In genomic region chr17:5614771-5615318, GRCm38 (mm10) we compare ENCODE assay signal across 9 mouse cellular contexts.
A peak's percentile ranks its signal among the peaks of the same experiment; 100 is the strongest.
DNase-seq lines count a peak whose midpoint lies in the region; ATAC-seq and TF ChIP-seq lines count a peak whose summit lies in the region.
"Had no signal": no experiment of that assay in that cellular context is flagged by ENCODE, and none has a peak within 500 bp of the region (broad histone marks: within the 10 kb centered on the region; RNA-seq: fewer than 3 reads in every experiment).

No protein-coding gene starts in this region.

- no peaks in the 10 kb centered on the region for H3K36me3 ChIP-seq in lung, embryonic 14.5 days (ENCODE audit: insufficient read depth)
- H3K36me3 ChIP-seq in forebrain, embryonic 10.5 days (replicated peaks) = no peaks in the 10 kb centered on the region

- TF ChIP-seq POLR2A in bone marrow macrophage, adult 2 months (IDR thresholded peaks at IDR 0.05; ENCODE audit: borderline replicate concordance, low read depth, low read length) = no peak

- H3K27me3 ChIP-seq in lung, embryonic 14.5 days (ENCODE audit: insufficient read depth, low read length) = no peaks in the 10 kb centered on the region
- no peaks in the 10 kb centered on the region for H3K27me3 ChIP-seq in forebrain, embryonic 10.5 days (ENCODE audit: poor library complexity, severe bottlenecking)

- H3K4me2 ChIP-seq in lung, embryonic 14.5 days = 0 out of 2 replicates have a peak overlapping the region, but pooled peaks have one; percentile 7

- TF ChIP-seq CTCF in bone marrow macrophage, adult 2 months (IDR thresholded peaks at IDR 0.05; ENCODE audit: low read depth, low read length) = no peak
- no peak for TF ChIP-seq CTCF in lung, embryonic 14.5 days (IDR thresholded peaks at IDR 0.05; ENCODE audit: low read depth)

- H3K9ac ChIP-seq in lung, embryonic 14.5 days = no peak overlapping the region

- H3K4me1 ChIP-seq in bone marrow macrophage, adult 2 months (ENCODE audit: control insufficient read depth, insufficient read depth, low read length) = peaks cover 26% of the 10 kb centered on the region
- H3K4me1 ChIP-seq in lung, embryonic 14.5 days (ENCODE audit: insufficient read depth) = 0 out of 2 replicates have a peak, but pooled peaks cover 10% of the 10 kb centered on the region
- 0 out of 2 replicates have a peak, but pooled peaks cover 4% of the 10 kb centered on the region for H3K4me1 ChIP-seq in forebrain, embryonic 10.5 days

- H3K27ac ChIP-seq in bone marrow macrophage, adult 2 months (ENCODE audit: insufficient read depth, low read depth, low read length) = peak overlapping the region; percentile 66
- no peak overlapping the region for H3K27ac ChIP-seq in lung, embryonic 14.5 days (ENCODE audit: low read depth)
- H3K27ac ChIP-seq in forebrain, embryonic 10.5 days = no peak overlapping the region

- 45% methylated on average over 9 of the region's 9 CpGs for WGBS in lung, embryonic 14.5 days
- 80% methylated on average over 9 of the region's 9 CpGs for WGBS in forebrain, embryonic 10.5 days

- peak; percentile 58; the same call in 1 of the 2 replicates for ATAC-seq in lung, embryonic 14.5 days (ENCODE audit: insufficient read depth)
- no peak for ATAC-seq in CD4-positive, CD25-positive, alpha-beta regulatory T cell, adult 4 months

- DNase-seq in cerebellum, postnatal 14 days = peak; percentile 19 to 23
- DNase-seq in cerebellum, adult 9-10 months = no peak
- DNase-seq in heart, postnatal 14 days = peak; percentile 56 to 65
- peak; percentile 49 for DNase-seq in lung, embryonic 14.5 days
- no peak for DNase-seq in left cerebral cortex, adult 18-20 months (ENCODE audit: low spot score in 2 of 2)
- no peak for DNase-seq in forebrain, embryonic 10.5 days (ENCODE audit: extremely low spot score, low spot score)

- H3K4me3 ChIP-seq in bone marrow macrophage, adult 2 months (ENCODE audit: insufficient read depth, low read length) = no peak overlapping the region
- no peak overlapping the region for H3K4me3 ChIP-seq in lung, embryonic 14.5 days (ENCODE audit: low read depth, low read length)
- H3K4me3 ChIP-seq in forebrain, embryonic 10.5 days = no peak overlapping the region
- H3K4me3 ChIP-seq: myocyte had no signal

- intact Hi-C loops in heart, postnatal 14 days (cut with DNase I) = loop anchor here (5.0 kb wide), 1 partner anchor 123 kb away; the partner anchor contains the start of gene Zdhhc14

- H3K9me3 ChIP-seq in lung, embryonic 14.5 days (ENCODE audit: low read depth, low read length) = no peaks in the 10 kb centered on the region
- H3K9me3 ChIP-seq in forebrain, embryonic 10.5 days = no peaks in the 10 kb centered on the region

Comparison
In these comparisons a context has a peak if more than half of its experiments do, and no peak if none do; other contexts are left out.
1. DNase-seq: peak in cerebellum, postnatal 14 days (2 of 2), heart, postnatal 14 days (2 of 2) and lung, embryonic 14.5 days (single experiment); none in cerebellum, adult 9-10 months (single experiment), left cerebral cortex, adult 18-20 months (0 of 2) and forebrain, embryonic 10.5 days (single experiment).